Mouse (Mus musculus): Measurements from ENCODE around the gene Birc5. TPM values are rescaled to one million over a fixed set of nuclear protein-coding genes. Genes with fewer than 3 reads are reported as not detected.
A peak's percentile ranks its signal among the peaks of the same experiment; 100 is the strongest.

Birc5 gene
- total and polyA plus RNA-seq, 2 experiments: 0.65 to 0.82 TPM

DNA sequence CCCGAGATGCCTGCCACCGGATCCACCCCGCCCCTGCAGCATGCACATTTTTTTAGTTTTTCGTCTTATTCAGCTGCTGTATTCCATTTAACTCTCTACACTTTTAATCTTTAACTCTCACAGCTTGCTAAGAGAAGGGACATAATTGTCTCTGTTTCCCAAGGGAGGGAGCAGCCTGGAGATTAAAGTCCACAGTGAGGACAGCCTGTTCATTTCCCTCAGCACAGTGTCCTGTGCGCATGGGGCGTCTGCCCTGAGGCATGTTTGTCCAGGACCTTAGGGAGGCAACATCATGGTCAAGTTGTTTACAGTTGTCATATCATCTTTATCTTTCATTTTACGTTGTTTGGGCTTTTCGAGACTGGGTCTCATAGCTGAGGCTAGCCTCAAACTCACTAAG lies 15.0 kb upstream of the Birc5 start:
- Histone ChIP-seq H3K27ac (replicated peaks; ENCODE audit: insufficient read depth, low read depth, low read length) (peak overlapping the region; percentile 90), H3K4me3 (ENCODE audit: insufficient read depth, low read depth, low read length) (no peak overlapping the region), H3K9ac (ENCODE audit: low read depth, low read length) (peak overlapping the region; percentile 38), H3K27me3 (ENCODE audit: control insufficient read depth, insufficient read depth, low read length) (no peaks in the 10 kb centered on the region), H3K36me3 (ENCODE audit: control insufficient read depth, insufficient read depth, low read length) (no peaks in the 10 kb centered on the region), H3K79me2 (ENCODE audit: control insufficient read depth, insufficient read depth, low read length) (no peaks in the 10 kb centered on the region), H3K4me1 (ENCODE audit: control insufficient read depth, insufficient read depth, low read length) (peaks cover 37% of the 10 kb centered on the region)
- 31% methylated on average over 8 of the region's 8 CpGs for WGBS
- TF ChIP-seq POLR2A (IDR thresholded peaks at IDR 0.05; ENCODE audit: extremely low read depth, insufficient read depth, low read length) (no peak), CTCF (IDR thresholded peaks at IDR 0.05; ENCODE audit: low read depth, low read length) (no peak)
- DNase-seq (ENCODE audit: extremely low read depth, low read depth, low spot score): peak; percentile 95

- Histone ChIP-seq H3K9ac (ENCODE audit: low read depth, low read length) (no peak overlapping the region; the same call in 1 of the 2 replicates), H3K79me2 (ENCODE audit: control insufficient read depth, insufficient read depth, low read length) (no peaks in the 10 kb centered on the region), H3K36me3 (ENCODE audit: control insufficient read depth, insufficient read depth, low read length) (no peaks in the 10 kb centered on the region), H3K27ac (replicated peaks; ENCODE audit: insufficient read depth, low read depth, low read length) (peak overlapping the region; percentile 53), H3K4me3 (ENCODE audit: insufficient read depth, low read depth, low read length) (no peak overlapping the region), H3K27me3 (ENCODE audit: control insufficient read depth, insufficient read depth, low read length) (no peaks in the 10 kb centered on the region), H3K4me1 (ENCODE audit: control insufficient read depth, insufficient read depth, low read length) (peaks cover 22% of the 10 kb centered on the region)
- no peak for TF ChIP-seq CTCF (IDR thresholded peaks at IDR 0.05; ENCODE audit: low read depth, low read length)
- no peak for TF ChIP-seq POLR2A (IDR thresholded peaks at IDR 0.05; ENCODE audit: extremely low read depth, insufficient read depth, low read length)
- WGBS: 43% methylated on average over 13 of the region's 13 CpGs
- peak; percentile 63 for DNase-seq (ENCODE audit: extremely low read depth, low read depth, low spot score)
These were observed 12.7 kb upstream of the Birc5 start for GRCm38 (mm10) chr11:117836306-117836705.

- TF ChIP-seq CTCF (IDR thresholded peaks at IDR 0.05; ENCODE audit: low read depth, low read length) (no peak), POLR2A (IDR thresholded peaks at IDR 0.05; ENCODE audit: extremely low read depth, insufficient read depth, low read length) (no peak)
- no peak overlapping the region for H3K27ac ChIP-seq (replicated peaks; ENCODE audit: insufficient read depth, low read depth, low read length)
- DNase-seq (ENCODE audit: extremely low read depth, low read depth, low spot score): no peak
- H3K27me3 ChIP-seq (ENCODE audit: control insufficient read depth, insufficient read depth, low read length): no peaks in the 10 kb centered on the region
- H3K4me1 ChIP-seq (ENCODE audit: control insufficient read depth, insufficient read depth, low read length): peaks cover 13% of the 10 kb centered on the region
- WGBS: 90% methylated on average over 2 of the region's 2 CpGs
- H3K36me3 ChIP-seq (ENCODE audit: control insufficient read depth, insufficient read depth, low read length): no peaks in the 10 kb centered on the region
- H3K9ac ChIP-seq (ENCODE audit: low read depth, low read length): no peak overlapping the region
- H3K4me3 ChIP-seq (ENCODE audit: insufficient read depth, low read depth, low read length): no peak overlapping the region
- H3K79me2 ChIP-seq (ENCODE audit: control insufficient read depth, insufficient read depth, low read length): no peaks in the 10 kb centered on the region
These were observed 10.5 kb upstream of the Birc5 start for GRCm38 (mm10) chr11:117838572-117838971.

DNA sequence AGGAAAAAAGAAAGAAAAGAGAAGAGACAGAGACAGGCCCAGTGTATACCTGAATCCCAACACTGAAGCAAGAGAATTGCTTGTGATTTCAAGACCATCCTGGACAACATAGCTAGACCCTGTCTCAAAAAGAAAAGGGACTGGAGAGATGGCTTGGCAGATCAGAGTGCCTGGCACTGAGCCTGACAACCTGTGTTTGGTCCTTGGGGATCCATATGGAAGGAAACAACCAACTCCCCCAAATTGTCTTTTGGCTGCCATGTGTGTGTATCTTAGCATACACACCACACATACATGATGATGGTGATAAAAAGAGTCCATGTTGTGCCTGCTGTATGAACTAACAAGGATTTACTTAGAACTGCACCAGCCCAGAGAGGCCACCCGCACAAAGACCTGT lies 10.0 kb upstream of the Birc5 start:
- Histone ChIP-seq H3K4me1 (ENCODE audit: control insufficient read depth, insufficient read depth, low read length) (peaks cover 9% of the 10 kb centered on the region), H3K79me2 (ENCODE audit: control insufficient read depth, insufficient read depth, low read length) (no peaks in the 10 kb centered on the region), H3K36me3 (ENCODE audit: control insufficient read depth, insufficient read depth, low read length) (no peaks in the 10 kb centered on the region), H3K27ac (replicated peaks; ENCODE audit: insufficient read depth, low read depth, low read length) (no peak overlapping the region), H3K27me3 (ENCODE audit: control insufficient read depth, insufficient read depth, low read length) (no peaks in the 10 kb centered on the region), H3K4me3 (ENCODE audit: insufficient read depth, low read depth, low read length) (no peak overlapping the region), H3K9ac (ENCODE audit: low read depth, low read length) (no peak overlapping the region)
- DNase-seq (ENCODE audit: extremely low read depth, low read depth, low spot score): no peak
- TF ChIP-seq POLR2A (IDR thresholded peaks at IDR 0.05; ENCODE audit: extremely low read depth, insufficient read depth, low read length) (no peak), CTCF (IDR thresholded peaks at IDR 0.05; ENCODE audit: low read depth, low read length) (no peak)
- WGBS: 91% methylated on average over 1 of the region's 1 CpGs

- H3K27me3 ChIP-seq (ENCODE audit: control insufficient read depth, insufficient read depth, low read length): no peaks in the 10 kb centered on the region
- no peak overlapping the region for H3K9ac ChIP-seq (ENCODE audit: low read depth, low read length)
- no peaks in the 10 kb centered on the region for H3K79me2 ChIP-seq (ENCODE audit: control insufficient read depth, insufficient read depth, low read length)
- no peak overlapping the region for H3K4me3 ChIP-seq (ENCODE audit: insufficient read depth, low read depth, low read length)
- H3K27ac ChIP-seq (replicated peaks; ENCODE audit: insufficient read depth, low read depth, low read length): no peak overlapping the region
- H3K4me1 ChIP-seq (ENCODE audit: control insufficient read depth, insufficient read depth, low read length): peaks cover 5% of the 10 kb centered on the region; the same call in 1 of the 2 replicates
- 74% methylated on average over 1 of the region's 1 CpGs for WGBS
- no peak for DNase-seq (ENCODE audit: extremely low read depth, low read depth, low spot score)
- no peaks in the 10 kb centered on the region for H3K36me3 ChIP-seq (ENCODE audit: control insufficient read depth, insufficient read depth, low read length)
- TF ChIP-seq CTCF (IDR thresholded peaks at IDR 0.05; ENCODE audit: low read depth, low read length): no peak
- TF ChIP-seq POLR2A (IDR thresholded peaks at IDR 0.05; ENCODE audit: extremely low read depth, insufficient read depth, low read length): no peak
These were observed 8.1 kb upstream of the Birc5 start for GRCm38 (mm10) chr11:117840910-117841309.

DNA sequence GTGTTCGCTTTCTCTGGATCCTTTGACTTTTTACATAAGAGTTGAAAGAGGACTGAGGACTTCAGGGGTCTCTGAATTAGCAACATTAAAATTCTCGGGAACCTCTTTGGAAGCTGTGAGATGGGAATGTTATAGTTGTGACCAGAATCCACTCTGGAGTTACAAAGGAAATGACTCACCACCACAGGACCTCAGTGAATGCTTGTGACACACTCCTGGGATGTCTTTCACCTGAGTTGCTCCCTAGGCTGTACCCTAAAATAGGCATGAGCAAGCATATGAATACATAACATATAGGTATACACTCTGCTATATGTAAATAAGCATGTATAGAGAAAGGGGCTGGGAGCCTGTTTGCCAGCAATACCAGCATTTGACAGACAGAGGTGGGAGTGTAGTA lies 5.6 kb upstream of the Birc5 start:
- Histone ChIP-seq H3K27ac (replicated peaks; ENCODE audit: insufficient read depth, low read depth, low read length) (peak overlapping the region; percentile 10; the same call in 1 of the 2 replicates), H3K4me1 (ENCODE audit: control insufficient read depth, insufficient read depth, low read length) (peaks cover 19% of the 10 kb centered on the region), H3K36me3 (ENCODE audit: control insufficient read depth, insufficient read depth, low read length) (no peaks in the 10 kb centered on the region), H3K79me2 (ENCODE audit: control insufficient read depth, insufficient read depth, low read length) (no peaks in the 10 kb centered on the region), H3K9ac (ENCODE audit: low read depth, low read length) (no peak overlapping the region), H3K27me3 (ENCODE audit: control insufficient read depth, insufficient read depth, low read length) (no peaks in the 10 kb centered on the region), H3K4me3 (ENCODE audit: insufficient read depth, low read depth, low read length) (no peak overlapping the region)
- 84% methylated on average over 2 of the region's 2 CpGs for WGBS
- no peak for DNase-seq (ENCODE audit: extremely low read depth, low read depth, low spot score)
- TF ChIP-seq CTCF (IDR thresholded peaks at IDR 0.05; ENCODE audit: low read depth, low read length) (no peak), POLR2A (IDR thresholded peaks at IDR 0.05; ENCODE audit: extremely low read depth, insufficient read depth, low read length) (no peak)

All from liver, adult 2 months (tissue).